Mouse (Mus musculus) bone marrow, adult 2 months (tissue): ENCODE results near the gene Sptan1. TPM values are rescaled to one million over a fixed set of nuclear protein-coding genes. Genes with fewer than 3 reads are reported as not detected.
A peak's percentile ranks its signal among the peaks of the same experiment; 100 is the strongest.

Experiments
- H3K27ac ChIP-seq: fragments of 200-500 bp; 2 replicates; pipeline ENCODE4 v1.5.1; 2012; ENCODE audit warnings: low read depth, mild to moderate bottlenecking, control low read depth, inconsistent platforms, low read length; ENCODE audit not compliant: control insufficient read depth, poor library complexity, insufficient read depth
- H3K4me1 ChIP-seq: fragments of 200-500 bp; 2 replicates; pipeline ENCODE4 v1.6.1; 2011; ENCODE audit warnings: low read length; ENCODE audit not compliant: control insufficient read depth, insufficient read depth
- H3K4me3 ChIP-seq: fragments of 200-500 bp; replicated peaks from 2 replicates; pipeline ENCODE3; 2011; ENCODE audit warnings: mild to moderate bottlenecking, low read depth, low read length, control low read depth; ENCODE audit not compliant: control insufficient read depth
- CTCF ChIP-seq: fragments of 200-500 bp; IDR thresholded peaks from 2 replicates; pipeline ENCODE4 v1.5.1; 2011; ENCODE audit warnings: low read length, control low read depth; ENCODE audit not compliant: control insufficient read depth, insufficient read depth
- POLR2A ChIP-seq: fragments of 200-500 bp; IDR thresholded peaks from 2 replicates; pipeline ENCODE4 v1.6.1; 2011; ENCODE audit warnings: low read depth, mild to moderate bottlenecking, control low read depth, low read length, borderline replicate concordance; ENCODE audit not compliant: control insufficient read depth
- WGBS: fragments of 180-500 bp; shearing (Covaris S2); methylation state at CpG from one replicate; pipeline ENCODE4 v1.1.7; 2018; 5-methylcytosine and 5-hydroxymethylcytosine counted together
- polyA plus RNA-seq: library from polyadenylated mRNA; stranded (reverse); fragments of >200 nt; gene quantifications from 2 replicates; pipeline ENCODE4 v1.2.4, GENCODE M21; 2011; ENCODE audit warnings: low replicate concordance; ENCODE audit not compliant: missing spikeins, insufficient read depth, insufficient read length

Sptan1 gene
- polyA plus RNA-seq, result 13.8 and 23.4 TPM in 2 replicates

GRCm38 (mm10) chr2:29965250-29965843, at the start of gene Sptan1:
Gene Sptan1, plus strand, starts transcription at chr2:29965560.
- H3K27ac ChIP-seq, result peak within 1 kb of the TSS; percentile 96
- TF ChIP-seq POLR2A (peak; percentile 88; the same call in 1 of the 2 replicates), CTCF (no peak)
- WGBS, result under 1% methylated on average over 81 of the region's 82 CpGs
- H3K4me3 ChIP-seq, result peak within 1 kb of the TSS; percentile 58
- H3K4me1 ChIP-seq, result no peaks in the 10 kb centered on the region

GRCm38 (mm10) chr2:29917621-29918020, 47.7 kb upstream of the Sptan1 start:
- no peak overlapping the region for H3K4me3 ChIP-seq
- 76% methylated on average over 11 of the region's 11 CpGs for WGBS
- TF ChIP-seq CTCF (no peak), POLR2A (no peak)
- H3K27ac ChIP-seq, result peak overlapping the region; percentile 29
- H3K4me1 ChIP-seq, result peaks cover 1% of the 10 kb centered on the region; the same call in 1 of the 2 replicates

GRCm38 (mm10) chr2:29922011-29922410, 43.3 kb upstream of the Sptan1 start:
- WGBS, result 54% methylated on average over 11 of the region's 11 CpGs
- H3K27ac ChIP-seq, result no peak overlapping the region
- H3K4me3 ChIP-seq, result no peak overlapping the region
- H3K4me1 ChIP-seq, result peaks cover 1% of the 10 kb centered on the region; the same call in 1 of the 2 replicates
- TF ChIP-seq CTCF, result no peak
- TF ChIP-seq POLR2A, result no peak

GRCm38 (mm10) chr2:29926542-29926941, 38.8 kb upstream of the Sptan1 start:
- Histone ChIP-seq H3K27ac (no peak overlapping the region), H3K4me3 (no peak overlapping the region), H3K4me1 (no peaks in the 10 kb centered on the region)
- WGBS, result 90% methylated on average over 5 of the region's 5 CpGs
- TF ChIP-seq CTCF (no peak), POLR2A (no peak)

- no peaks in the 10 kb centered on the region for H3K4me1 ChIP-seq
- no peak for TF ChIP-seq CTCF
- TF ChIP-seq POLR2A, result no peak
- 86% methylated on average over 10 of the region's 10 CpGs for WGBS
- H3K27ac ChIP-seq, result no peak overlapping the region
- H3K4me3 ChIP-seq, result no peak overlapping the region
These were observed 34.9 kb upstream of the Sptan1 start for GRCm38 (mm10) chr2:29930506-29930905.

- TF ChIP-seq CTCF, result no peak
- TF ChIP-seq POLR2A, result no peak
- H3K4me3 ChIP-seq, result no peak overlapping the region
- 92% methylated on average over 6 of the region's 6 CpGs for WGBS
- H3K27ac ChIP-seq, result no peak overlapping the region
- H3K4me1 ChIP-seq, result no peaks in the 10 kb centered on the region; the same call in 1 of the 2 replicates
These were observed 34.2 kb upstream of the Sptan1 start for GRCm38 (mm10) chr2:29931194-29931593.

GRCm38 (mm10) chr2:29934906-29935599, 30.3 kb upstream of the Sptan1 start, which contains the start of gene Gle1:
Gene Gle1, plus strand, starts transcription at chr2:29935426.
- 3% methylated on average over 44 of the region's 44 CpGs for WGBS
- peak; percentile 76; the same call in 1 of the 2 replicates for TF ChIP-seq POLR2A
- peak; percentile 66 for TF ChIP-seq CTCF
- H3K4me3 ChIP-seq, result peak within 1 kb of the TSS; percentile 91
- no peaks in the 10 kb centered on the region; the same call in 1 of the 2 replicates for H3K4me1 ChIP-seq
- peak within 1 kb of the TSS; percentile 57 for H3K27ac ChIP-seq

GRCm38 (mm10) chr2:29940073-29940472, 25.3 kb upstream of the Sptan1 start:
- no peak for TF ChIP-seq CTCF
- no peak for TF ChIP-seq POLR2A
- Histone ChIP-seq H3K27ac (no peak overlapping the region), H3K4me3 (no peak overlapping the region), H3K4me1 (no peaks in the 10 kb centered on the region; the same call in 1 of the 2 replicates)
- 89% methylated on average over 9 of the region's 9 CpGs for WGBS
